Mouse (Mus musculus): ENCODE measurements at regions not wholly inside any gene's neighbourhood (a gene's known extent, or its start where the extent isn't known, plus 50 kb on each side); places are given as distances from the start of the nearest gene placed in this dataset.

DNA sequence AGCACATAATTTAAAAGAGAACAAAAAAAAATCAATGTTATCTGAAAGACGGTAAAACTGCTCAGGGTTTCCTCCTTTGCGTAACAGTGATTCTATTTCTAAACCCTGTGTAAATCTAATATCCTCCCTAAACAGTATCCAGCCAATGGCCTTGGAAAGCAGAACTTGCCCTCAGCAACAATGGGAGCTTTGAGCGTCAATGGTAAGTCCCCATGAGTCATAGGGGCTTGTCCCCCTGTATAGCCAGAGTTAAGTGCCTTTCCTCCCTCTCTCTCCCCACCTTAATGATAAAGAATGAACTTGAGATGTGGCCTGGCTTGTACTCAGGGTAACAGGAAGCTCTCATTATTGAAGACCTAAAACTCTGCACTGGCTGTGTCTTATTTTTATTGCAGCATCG, 85.4 kb upstream of the 1700016C15Rik start:
- TF ChIP-seq CTCF (IDR thresholded peaks at IDR 0.05; ENCODE audit: low read depth), result no peak
- H3K4me2 ChIP-seq (replicated peaks; ENCODE audit: low read depth), result no peak overlapping the region
- WGBS, result 48% methylated on average over 4 of the region's 4 CpGs
- no peak overlapping the region for H3K4me3 ChIP-seq (ENCODE audit: low read depth, low read length)
- H3K9ac ChIP-seq (ENCODE audit: low read depth, low read length), result no peak overlapping the region
- no peak overlapping the region for H3K27ac ChIP-seq (ENCODE audit: low read depth, low read length)
- ATAC-seq, result no peak
- no peaks in the 10 kb centered on the region for H3K27me3 ChIP-seq (replicated peaks; ENCODE audit: control insufficient read depth, insufficient read depth, low read length)
- no peaks in the 10 kb centered on the region for H3K9me3 ChIP-seq (ENCODE audit: control insufficient read depth)
- peaks cover 6% of the 10 kb centered on the region; the same call in 1 of the 2 replicates for H3K4me1 ChIP-seq (replicated peaks; ENCODE audit: control insufficient read depth, insufficient read depth, low read length)
- H3K36me3 ChIP-seq (ENCODE audit: control insufficient read depth, insufficient read depth), result no peaks in the 10 kb centered on the region

DNA sequence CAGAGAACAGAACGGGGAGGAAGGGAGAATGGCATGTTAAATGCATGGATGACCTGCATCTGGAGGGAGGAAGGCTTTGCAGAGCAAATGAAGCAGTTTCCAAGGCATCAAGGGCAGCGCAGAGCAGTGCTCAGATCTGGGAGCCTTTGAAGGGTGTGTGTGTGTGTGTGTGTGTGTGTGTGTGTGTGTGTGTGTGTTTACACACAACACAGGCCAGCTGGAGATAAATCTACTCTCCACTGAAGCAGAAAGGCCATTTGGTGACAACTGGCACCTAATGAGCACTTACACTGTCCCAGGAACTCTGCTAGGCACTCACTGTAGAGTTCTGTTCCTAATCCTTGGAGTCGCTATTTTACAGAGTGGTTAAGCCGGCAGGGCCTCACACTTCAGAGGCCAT, 84.3 kb upstream of the 1700016C15Rik start:
- no peaks in the 10 kb centered on the region for H3K36me3 ChIP-seq (ENCODE audit: control insufficient read depth, insufficient read depth)
- H3K4me2 ChIP-seq (replicated peaks; ENCODE audit: low read depth), result no peak overlapping the region
- H3K9ac ChIP-seq (ENCODE audit: low read depth, low read length), result no peak overlapping the region
- 70% methylated on average over 4 of the region's 4 CpGs for WGBS
- H3K27me3 ChIP-seq (replicated peaks; ENCODE audit: control insufficient read depth, insufficient read depth, low read length), result no peaks in the 10 kb centered on the region
- TF ChIP-seq CTCF (IDR thresholded peaks at IDR 0.05; ENCODE audit: low read depth), result no peak
- no peaks in the 10 kb centered on the region for H3K9me3 ChIP-seq (ENCODE audit: control insufficient read depth)
- no peak overlapping the region for H3K27ac ChIP-seq (ENCODE audit: low read depth, low read length)
- H3K4me3 ChIP-seq (ENCODE audit: low read depth, low read length), result no peak overlapping the region
- ATAC-seq, result no peak
- H3K4me1 ChIP-seq (replicated peaks; ENCODE audit: control insufficient read depth, insufficient read depth, low read length), result peaks cover 6% of the 10 kb centered on the region; the same call in 1 of the 2 replicates

- Histone ChIP-seq H3K9me3 (ENCODE audit: control insufficient read depth) (no peaks in the 10 kb centered on the region), H3K27me3 (replicated peaks; ENCODE audit: control insufficient read depth, insufficient read depth, low read length) (no peaks in the 10 kb centered on the region), H3K4me1 (replicated peaks; ENCODE audit: control insufficient read depth, insufficient read depth, low read length) (peaks cover 6% of the 10 kb centered on the region; the same call in 1 of the 2 replicates), H3K4me2 (replicated peaks; ENCODE audit: low read depth) (no peak overlapping the region), H3K4me3 (ENCODE audit: low read depth, low read length) (no peak overlapping the region), H3K9ac (ENCODE audit: low read depth, low read length) (no peak overlapping the region), H3K27ac (ENCODE audit: low read depth, low read length) (no peak overlapping the region), H3K36me3 (ENCODE audit: control insufficient read depth, insufficient read depth) (no peaks in the 10 kb centered on the region)
- TF ChIP-seq CTCF (IDR thresholded peaks at IDR 0.05; ENCODE audit: low read depth), result no peak
- 78% methylated on average over 5 of the region's 5 CpGs for WGBS
- ATAC-seq, result no peak
Observed at GRCm38 (mm10) chr1:177645897-177646535, 83.6 kb upstream of the 1700016C15Rik start.

GRCm38 (mm10) chr1:177647876-177648275, 81.7 kb upstream of the 1700016C15Rik start:
- Histone ChIP-seq H3K27ac (ENCODE audit: low read depth, low read length) (no peak overlapping the region), H3K36me3 (ENCODE audit: control insufficient read depth, insufficient read depth) (no peaks in the 10 kb centered on the region), H3K4me1 (replicated peaks; ENCODE audit: control insufficient read depth, insufficient read depth, low read length) (peaks cover 6% of the 10 kb centered on the region; the same call in 1 of the 2 replicates), H3K9me3 (ENCODE audit: control insufficient read depth) (no peaks in the 10 kb centered on the region), H3K4me2 (replicated peaks; ENCODE audit: low read depth) (no peak overlapping the region), H3K27me3 (replicated peaks; ENCODE audit: control insufficient read depth, insufficient read depth, low read length) (no peaks in the 10 kb centered on the region), H3K4me3 (ENCODE audit: low read depth, low read length) (no peak overlapping the region), H3K9ac (ENCODE audit: low read depth, low read length) (no peak overlapping the region)
- no peak for TF ChIP-seq CTCF (IDR thresholded peaks at IDR 0.05; ENCODE audit: low read depth)
- ATAC-seq, result no peak
- 95% methylated on average over 1 of the region's 1 CpGs for WGBS

DNA sequence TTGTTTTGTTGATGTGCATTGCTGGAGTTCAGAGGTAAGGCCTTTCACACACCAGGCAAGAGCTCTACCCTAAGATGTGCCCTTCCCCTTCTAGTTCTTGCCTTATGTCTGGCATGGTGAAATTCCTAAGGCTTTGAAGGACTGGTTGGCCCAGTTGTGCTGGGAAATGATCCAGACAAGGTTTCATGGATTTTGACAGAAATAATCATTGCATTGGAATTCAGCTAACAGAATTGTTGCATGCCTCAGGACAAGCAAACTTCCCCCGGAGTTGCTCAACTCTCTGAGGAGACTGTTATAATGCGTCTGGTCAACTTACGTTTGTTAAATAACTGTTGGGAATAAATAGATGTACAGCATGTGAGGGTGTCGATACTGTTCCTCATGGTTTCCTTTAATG, 80.6 kb upstream of the 1700016C15Rik start:
- WGBS, result 71% methylated on average over 4 of the region's 4 CpGs
- H3K4me2 ChIP-seq (replicated peaks; ENCODE audit: low read depth), result no peak overlapping the region
- no peak overlapping the region for H3K27ac ChIP-seq (ENCODE audit: low read depth, low read length)
- TF ChIP-seq CTCF (IDR thresholded peaks at IDR 0.05; ENCODE audit: low read depth), result no peak
- H3K4me1 ChIP-seq (replicated peaks; ENCODE audit: control insufficient read depth, insufficient read depth, low read length), result no peaks in the 10 kb centered on the region
- H3K9me3 ChIP-seq (ENCODE audit: control insufficient read depth), result no peaks in the 10 kb centered on the region
- H3K27me3 ChIP-seq (replicated peaks; ENCODE audit: control insufficient read depth, insufficient read depth, low read length), result no peaks in the 10 kb centered on the region
- no peaks in the 10 kb centered on the region for H3K36me3 ChIP-seq (ENCODE audit: control insufficient read depth, insufficient read depth)
- ATAC-seq, result no peak
- H3K9ac ChIP-seq (ENCODE audit: low read depth, low read length), result no peak overlapping the region
- H3K4me3 ChIP-seq (ENCODE audit: low read depth, low read length), result no peak overlapping the region

DNA sequence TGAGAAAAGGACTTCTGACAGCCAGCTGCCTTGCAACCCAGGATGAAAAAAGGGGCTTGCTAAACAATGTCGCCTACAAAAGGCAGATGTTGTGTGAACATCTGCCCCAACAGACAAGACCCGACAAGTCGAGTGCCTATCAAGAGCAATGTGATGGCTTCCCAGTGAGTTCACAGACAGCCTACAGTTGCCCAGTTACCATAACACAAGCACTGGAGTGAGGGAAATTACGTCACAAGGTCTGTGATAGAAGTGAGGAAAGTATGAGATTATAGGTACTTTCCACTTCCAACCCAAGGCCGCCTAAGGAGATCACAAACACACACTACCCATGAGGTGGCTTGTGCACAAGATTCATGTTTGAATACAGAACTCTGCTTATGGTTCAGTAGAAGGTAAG, 78.4 kb upstream of the 1700016C15Rik start:
- Histone ChIP-seq H3K9ac (ENCODE audit: low read depth, low read length) (no peak overlapping the region), H3K4me3 (ENCODE audit: low read depth, low read length) (no peak overlapping the region), H3K36me3 (ENCODE audit: control insufficient read depth, insufficient read depth) (no peaks in the 10 kb centered on the region), H3K27ac (ENCODE audit: low read depth, low read length) (no peak overlapping the region), H3K27me3 (replicated peaks; ENCODE audit: control insufficient read depth, insufficient read depth, low read length) (no peaks in the 10 kb centered on the region), H3K4me2 (replicated peaks; ENCODE audit: low read depth) (no peak overlapping the region), H3K9me3 (ENCODE audit: control insufficient read depth) (no peaks in the 10 kb centered on the region), H3K4me1 (replicated peaks; ENCODE audit: control insufficient read depth, insufficient read depth, low read length) (no peaks in the 10 kb centered on the region)
- WGBS, result 76% methylated on average over 5 of the region's 5 CpGs
- no peak for TF ChIP-seq CTCF (IDR thresholded peaks at IDR 0.05; ENCODE audit: low read depth)
- ATAC-seq, result no peak

All from intestine, postnatal 0 days (tissue).